Mouse (Mus musculus): ENCODE measurements around the gene Gusb. TPM values are rescaled to one million over a fixed set of nuclear protein-coding genes. Genes with fewer than 3 reads are reported as not detected.

Gene Gusb
- total RNA-seq, 2 experiments from 2014 or later: 26.6 to 26.8 TPM

GRCm38 (mm10) chr5:130023767-130024539 is 21.1 kb upstream of the Gusb start:
- DNase-seq: peak; percentile 86

DNA sequence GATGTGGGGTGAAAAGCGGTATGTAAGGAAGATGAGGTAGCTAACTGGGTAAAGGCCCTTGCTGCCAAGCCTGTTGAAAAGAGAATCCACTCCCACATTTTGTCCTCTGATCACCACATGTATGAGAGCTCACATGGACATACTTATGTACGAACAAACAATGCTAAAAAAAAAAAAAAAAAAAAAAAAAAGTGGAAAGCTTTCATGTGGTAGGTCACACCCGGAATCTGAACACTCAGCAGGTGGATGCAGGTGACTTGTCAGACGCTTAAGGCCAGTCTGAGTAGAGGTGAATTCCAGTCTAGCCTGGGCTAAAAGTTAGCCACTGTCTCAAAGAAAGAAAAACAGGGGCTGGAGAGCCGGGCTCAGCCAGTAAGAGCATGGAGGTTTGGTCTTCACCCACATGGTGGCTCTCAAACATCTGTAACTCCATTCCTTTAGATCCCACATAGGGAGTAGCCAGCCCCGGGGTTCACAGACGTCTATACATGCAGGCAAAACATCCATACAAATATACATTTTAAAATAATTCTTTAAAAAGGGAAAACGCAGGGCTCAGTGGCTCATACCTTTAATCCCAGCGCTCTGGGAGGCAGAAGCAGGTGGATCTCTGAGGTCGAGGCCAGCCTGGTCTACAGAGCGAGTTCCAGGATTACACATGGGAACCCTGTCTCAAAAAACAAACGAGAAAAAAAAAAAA is 20.4 kb upstream of the Gusb start:
- DNase-seq: no peak

DNA sequence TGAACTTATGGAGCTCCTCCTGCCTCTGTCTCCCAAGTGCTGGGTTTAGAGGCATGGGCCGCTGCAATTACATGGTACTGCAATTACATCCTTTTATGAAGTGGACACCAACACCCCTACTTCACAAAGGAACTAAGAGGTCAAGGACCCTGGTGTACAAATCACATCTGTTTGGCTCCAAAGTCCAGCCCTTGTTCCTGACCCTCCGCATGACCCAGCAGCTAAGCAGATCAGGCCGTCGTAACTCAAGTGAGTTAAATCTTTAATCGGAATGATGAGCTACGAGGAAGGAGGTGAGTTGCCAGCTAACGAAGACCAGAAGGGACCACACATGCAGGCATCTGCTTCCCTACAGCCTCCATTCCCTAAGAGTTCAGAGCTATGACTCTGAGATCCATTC is 19.5 kb upstream of the Gusb start:
- no peak for DNase-seq

GRCm38 (mm10) chr5:130021361-130021966 is 18.6 kb upstream of the Gusb start:
- no peak for DNase-seq

GRCm38 (mm10) chr5:130019461-130019860 is 16.6 kb upstream of the Gusb start:
- no peak for DNase-seq

GRCm38 (mm10) chr5:130015104-130015503 is 12.3 kb upstream of the Gusb start:
- no peak for DNase-seq

DNA sequence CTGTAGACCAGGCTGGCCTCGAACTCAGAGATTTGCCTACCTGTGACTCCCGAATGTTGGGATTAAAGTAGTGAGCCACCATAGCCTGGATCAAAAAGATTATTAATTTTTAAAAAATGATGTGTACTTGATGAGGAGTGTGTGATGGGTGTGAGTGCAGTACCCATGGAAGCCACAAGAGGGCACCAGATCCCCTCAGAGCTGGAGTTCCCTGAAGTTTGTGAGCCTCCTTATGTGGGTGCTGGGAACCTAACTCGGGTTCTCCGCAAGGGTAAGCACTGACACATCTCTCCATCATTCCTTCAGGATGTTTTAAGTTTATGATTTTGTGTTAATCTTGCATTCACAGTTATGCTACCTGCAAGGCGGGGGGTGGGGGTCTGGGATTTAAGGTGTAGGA is 8.1 kb upstream of the Gusb start:
- DNase-seq: no peak

- no peak for DNase-seq
Measured at GRCm38 (mm10) chr5:130009784-130010183, 6.9 kb upstream of the Gusb start.

- DNase-seq: no peak
Measured at GRCm38 (mm10) chr5:130008034-130008590, 5.3 kb upstream of the Gusb start.

GRCm38 (mm10) chr5:130007344-130007743 is 4.5 kb upstream of the Gusb start:
- no peak for DNase-seq

GRCm38 (mm10) chr5:130003229-130003628 is 380 bp upstream of the Gusb start:
- no peak for DNase-seq

- DNase-seq: no peak
Measured at GRCm38 (mm10) chr5:130001356-130001987, 1.4 kb downstream of the Gusb start.

DNA sequence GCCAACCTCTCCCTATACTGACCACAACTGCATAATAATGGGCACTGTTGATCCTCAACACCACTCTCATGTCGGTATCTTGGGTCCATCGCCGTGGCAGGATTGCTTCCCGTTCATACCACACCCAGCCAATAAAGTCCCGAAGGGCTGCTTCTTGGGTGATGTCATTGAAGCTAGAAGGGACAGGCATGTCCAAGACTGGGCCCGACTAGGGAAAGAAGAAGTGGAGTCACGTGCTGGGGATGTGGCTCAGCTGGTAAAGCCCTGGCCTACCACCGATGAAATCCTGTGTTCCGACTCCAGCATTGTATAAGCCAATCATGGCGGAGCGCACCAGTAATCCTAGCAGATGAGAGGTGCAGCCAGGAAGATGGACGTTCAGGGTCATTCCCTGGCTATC is 2.1 kb downstream of the Gusb start:
- peak; percentile 24 for DNase-seq

GRCm38 (mm10) chr5:129999097-129999496 is 3.8 kb downstream of the Gusb start:
- peak; percentile 72 for DNase-seq

- DNase-seq: no peak
Measured at GRCm38 (mm10) chr5:129997700-129998099, 5.1 kb downstream of the Gusb start.

DNA sequence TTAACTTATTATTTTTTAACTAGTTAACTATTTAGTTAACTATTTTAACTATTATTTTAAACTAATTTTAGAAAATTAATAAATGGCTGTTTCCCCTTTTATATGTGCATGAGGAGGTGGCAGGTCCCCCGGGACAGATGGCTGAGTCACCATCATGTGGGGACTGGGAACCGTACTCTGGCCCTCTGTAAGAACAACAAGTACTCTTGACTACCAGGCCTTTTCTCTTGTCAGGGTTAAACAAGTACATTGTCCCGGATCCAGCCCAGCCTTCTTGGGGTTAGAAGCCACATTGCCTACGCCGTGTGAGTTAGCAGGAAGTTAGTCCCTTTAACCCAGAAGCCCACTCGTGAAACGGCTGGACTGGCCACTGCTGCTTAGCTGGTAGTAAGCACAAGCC is 7.9 kb downstream of the Gusb start:
- DNase-seq: no peak

DNA sequence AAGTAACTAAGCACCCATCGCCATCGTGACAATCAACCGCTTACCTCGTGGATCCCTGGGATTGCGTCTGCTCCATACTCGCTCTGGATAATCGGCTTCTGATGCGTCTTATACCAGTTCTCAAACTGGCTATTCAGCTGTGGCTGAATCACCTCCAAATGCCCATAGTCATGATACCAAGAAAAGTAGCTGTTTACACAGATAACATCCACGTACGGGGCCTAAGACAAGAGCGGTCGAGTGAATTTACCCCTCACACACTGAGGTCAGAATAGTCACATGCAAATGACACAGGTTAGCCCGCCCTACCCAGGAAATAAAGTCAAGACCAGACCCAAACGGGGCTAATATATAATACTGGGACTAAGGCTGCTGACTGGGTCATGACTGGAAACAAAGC is 9.5 kb downstream of the Gusb start:
- DNase-seq: no peak

GRCm38 (mm10) chr5:129991898-129992297 is 11.0 kb downstream of the Gusb start:
- DNase-seq: no peak

DNA sequence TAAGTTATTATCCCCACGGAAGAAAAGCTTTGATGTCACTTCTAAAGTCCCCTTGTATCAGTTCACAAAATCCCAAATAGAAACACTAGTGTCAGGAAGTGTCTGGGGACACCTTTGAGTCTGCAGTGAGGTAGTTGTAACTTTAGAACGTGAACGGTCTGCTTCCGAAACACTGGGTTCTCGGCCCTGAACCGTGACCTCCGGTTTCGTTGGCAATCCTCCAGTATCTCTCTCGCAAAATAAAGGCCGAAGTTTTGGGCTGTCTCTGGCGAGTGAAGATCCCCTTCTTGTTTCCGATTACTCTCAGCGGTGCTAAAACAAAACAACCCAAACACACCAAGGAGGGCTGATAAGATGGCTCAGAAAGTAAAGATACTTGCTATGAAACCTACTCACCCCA is 13.5 kb downstream of the Gusb start:
- no peak for DNase-seq

- no peak for DNase-seq
Measured at GRCm38 (mm10) chr5:129980216-129980615, 22.6 kb downstream of the Gusb start.

DNA sequence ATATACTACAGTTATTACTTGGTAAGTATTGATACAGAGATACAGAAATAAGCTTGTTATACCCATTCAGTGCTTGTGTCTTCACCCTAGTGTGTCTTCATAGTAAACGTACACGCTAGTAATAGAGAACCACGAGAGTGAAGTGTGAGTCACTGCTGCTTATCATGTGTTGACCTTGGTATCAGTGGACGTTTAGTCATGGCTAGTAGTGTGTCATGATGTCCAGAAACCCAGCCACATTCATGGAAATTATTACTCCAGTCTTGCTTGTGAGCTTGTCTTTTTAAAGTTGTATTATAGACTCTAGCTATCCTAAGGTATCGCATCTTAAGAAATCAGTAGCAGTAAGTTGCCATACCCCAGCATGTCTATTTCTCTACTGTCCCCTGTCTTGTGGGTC is 24.2 kb downstream of the Gusb start:
- DNase-seq: no peak

DNA sequence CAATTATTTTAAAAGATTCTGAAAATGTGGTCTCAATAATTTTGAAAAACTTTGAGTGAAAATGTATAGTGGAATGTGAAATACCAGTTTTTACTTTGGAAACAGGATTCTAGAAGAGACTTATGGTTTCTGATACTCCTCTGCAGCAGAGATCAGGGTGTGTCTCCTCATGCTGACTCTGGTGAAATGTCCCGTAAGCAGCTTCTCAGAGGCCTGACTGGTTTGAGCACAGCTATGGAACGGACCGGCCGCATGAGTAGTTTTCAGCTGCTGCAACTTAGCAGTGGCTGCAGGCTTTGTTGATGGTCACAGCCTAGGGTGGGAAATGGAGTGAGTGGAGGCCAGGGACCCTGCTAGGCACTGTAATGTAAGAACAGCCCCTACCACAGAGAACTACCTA is 25.1 kb downstream of the Gusb start:
- DNase-seq: no peak

DNA sequence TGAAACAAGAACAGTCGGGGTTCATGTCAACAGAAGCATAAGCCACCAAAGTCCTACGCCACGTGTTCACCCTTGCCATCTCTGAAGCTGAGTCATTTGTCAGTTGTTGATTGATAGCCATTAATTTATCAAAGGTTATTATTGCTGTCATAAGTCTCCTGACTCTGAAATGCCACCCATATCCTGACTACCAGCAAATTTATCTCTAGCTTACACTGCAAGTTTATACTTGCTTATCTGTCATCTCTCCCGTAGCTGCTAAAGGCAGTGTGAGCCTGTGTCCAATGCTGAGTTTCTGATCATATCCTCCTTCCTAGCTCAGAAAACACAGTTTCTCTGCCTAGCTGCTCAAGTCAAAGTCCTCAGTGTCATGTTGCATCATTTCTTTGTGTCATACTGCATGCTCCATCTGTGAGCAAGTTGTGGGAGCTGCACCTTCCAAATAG is 28.0 kb downstream of the Gusb start:
- DNase-seq: no peak
